Mouse (Mus musculus): ENCODE results near the gene Olfr70.

The Olfr70 gene

GRCm38 (mm10) chr4:43711821-43712220, 11.2 kb upstream of the Olfr70 start:
- peak; percentile 88 for DNase-seq (ENCODE audit: extremely low spot score, low spot score)

DNA sequence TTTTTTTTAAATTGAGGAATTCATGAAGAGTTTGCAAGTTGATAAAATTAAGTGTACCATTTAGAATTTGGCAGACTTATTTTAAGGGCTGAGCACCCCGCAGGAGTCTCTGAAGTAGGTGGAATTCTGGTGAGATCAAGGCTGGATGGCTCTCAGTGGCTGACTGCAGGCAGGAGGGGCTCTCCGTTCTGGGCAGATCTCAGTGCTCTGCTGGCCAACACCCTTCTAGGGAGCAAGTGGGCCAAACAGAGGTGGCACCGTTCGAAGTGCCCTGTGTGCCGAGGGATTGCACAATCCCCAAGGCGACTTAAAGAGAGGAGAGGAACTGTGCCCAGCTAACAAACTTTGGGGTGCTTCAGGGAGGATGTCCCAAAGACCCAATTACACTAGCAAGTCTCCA, 9.3 kb upstream of the Olfr70 start, which contains the start of gene Olfr71:
Gene Olfr71 (minus strand): TSS at position 387 of the 400 bp plus-strand sequence.
- no peak for DNase-seq (ENCODE audit: extremely low spot score, low spot score)

- DNase-seq (ENCODE audit: extremely low spot score, low spot score): no peak
These were observed 5.4 kb upstream of the Olfr70 start for GRCm38 (mm10) chr4:43705991-43706390.

GRCm38 (mm10) chr4:43703851-43704250, 3.2 kb upstream of the Olfr70 start:
- DNase-seq (ENCODE audit: extremely low spot score, low spot score): no peak

- no peak for DNase-seq (ENCODE audit: extremely low spot score, low spot score)
These were observed 2.8 kb upstream of the Olfr70 start for GRCm38 (mm10) chr4:43703439-43703838.

DNA sequence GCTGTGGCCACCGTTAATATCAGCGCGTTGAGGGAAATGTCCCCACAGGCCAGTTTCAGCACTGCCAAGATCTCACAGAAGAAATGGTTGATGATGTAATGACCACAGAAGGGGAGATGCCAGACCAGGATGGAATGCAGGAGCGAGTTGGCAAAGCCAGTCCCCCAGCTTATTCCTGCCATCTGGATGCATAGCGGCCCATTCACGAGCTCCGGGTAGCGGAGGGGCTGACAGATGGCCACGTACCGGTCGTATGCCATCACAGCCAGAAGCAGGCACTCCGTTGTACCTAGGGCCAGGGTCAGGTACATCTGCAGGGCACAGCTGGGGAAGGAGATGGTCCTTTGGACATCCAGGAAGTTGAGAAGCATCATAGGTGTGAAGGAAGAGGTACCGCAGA, 4.0 kb downstream of the Olfr70 start:
- no peak for DNase-seq (ENCODE audit: extremely low spot score, low spot score)

GRCm38 (mm10) chr4:43695249-43695671, 5.3 kb downstream of the Olfr70 start:
- no peak for DNase-seq (ENCODE audit: extremely low spot score, low spot score)

DNA sequence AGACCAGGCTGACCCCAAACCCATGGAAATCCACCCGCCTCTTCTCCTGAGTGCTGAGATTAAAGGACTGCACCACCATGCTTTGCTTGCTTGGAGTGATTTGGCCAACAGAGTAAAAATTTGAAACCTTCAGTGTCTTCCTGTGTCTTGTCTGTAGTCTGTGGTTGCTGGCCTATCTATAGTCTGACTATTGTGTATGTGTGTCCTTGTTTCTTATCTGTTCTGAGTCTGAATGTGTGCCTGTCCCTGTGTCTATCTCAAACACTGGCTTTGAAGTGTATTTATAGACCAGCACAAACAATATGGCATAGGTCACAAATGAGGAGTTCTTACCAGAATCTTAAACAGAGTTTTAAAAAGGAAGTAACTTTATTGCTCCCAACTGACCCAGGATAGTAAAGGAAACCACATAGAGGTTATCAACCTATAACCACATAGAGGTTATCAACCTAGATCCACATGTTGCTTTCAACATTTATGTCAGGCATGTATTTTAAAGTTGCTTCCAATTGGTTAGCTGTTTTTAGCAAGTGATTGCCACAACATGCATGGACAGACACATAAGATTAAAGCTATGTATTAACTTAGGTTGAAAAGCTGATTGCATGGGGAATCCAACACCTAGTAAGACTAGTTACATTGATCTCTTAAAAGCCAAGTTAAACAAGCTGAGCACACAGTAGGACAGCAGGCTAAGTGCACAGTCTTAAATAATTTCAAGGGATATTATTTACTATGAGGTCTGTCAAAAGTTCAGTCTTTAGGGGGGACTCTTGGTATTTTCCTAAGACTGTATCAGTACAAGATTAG, 6.0 kb downstream of the Olfr70 start:
- DNase-seq (ENCODE audit: extremely low spot score, low spot score): no peak

DNA sequence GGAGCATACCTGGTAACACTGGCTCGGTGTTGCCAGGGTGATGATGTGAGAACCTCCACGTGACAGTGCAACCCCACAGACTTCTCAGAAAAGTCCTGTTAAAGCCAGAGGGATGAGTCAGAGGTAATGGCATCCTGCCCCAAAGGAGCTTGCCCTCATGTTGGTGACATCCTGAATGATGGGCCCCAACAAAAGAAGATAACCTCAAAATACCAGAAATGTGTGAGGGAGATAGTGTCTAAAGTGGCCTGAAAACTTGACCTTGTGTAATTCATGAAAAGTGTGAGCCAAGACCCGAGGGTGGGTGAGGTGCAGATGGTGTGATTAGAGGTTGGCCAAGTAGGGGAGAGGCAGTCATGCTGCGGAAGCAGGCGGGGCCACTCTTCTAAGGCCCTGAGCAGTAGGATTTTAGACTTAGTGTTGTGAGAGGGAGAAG, 6.8 kb downstream of the Olfr70 start:
- DNase-seq (ENCODE audit: extremely low spot score, low spot score): no peak

- no peak for DNase-seq (ENCODE audit: extremely low spot score, low spot score)
These were observed 9.6 kb downstream of the Olfr70 start for GRCm38 (mm10) chr4:43691026-43691425.

- DNase-seq (ENCODE audit: extremely low spot score, low spot score): no peak
These were observed 10.6 kb downstream of the Olfr70 start for GRCm38 (mm10) chr4:43690021-43690420.

- DNase-seq (ENCODE audit: extremely low spot score, low spot score): no peak
These were observed 21.1 kb downstream of the Olfr70 start for GRCm38 (mm10) chr4:43679416-43680043.

DNA sequence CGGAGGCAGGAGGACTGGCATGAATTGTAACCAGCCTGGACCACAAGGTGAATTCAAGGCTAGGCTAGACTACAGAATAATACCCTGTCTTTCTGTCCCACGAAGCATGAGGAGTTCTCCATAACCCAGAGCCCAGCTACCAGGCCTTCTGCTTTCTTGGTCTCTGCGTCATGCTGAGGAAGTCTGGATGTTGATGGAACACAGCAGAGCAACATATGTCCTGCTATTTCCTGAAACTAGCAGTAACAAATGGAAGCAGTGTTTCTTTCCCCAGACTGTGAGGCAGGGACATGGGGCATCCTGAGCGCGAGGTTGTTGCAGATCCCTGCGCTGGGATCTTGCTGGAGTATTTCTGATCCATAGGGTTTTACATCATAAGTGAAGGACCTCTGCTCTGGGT, 22.1 kb downstream of the Olfr70 start:
- no peak for DNase-seq (ENCODE audit: extremely low spot score, low spot score)

- DNase-seq (ENCODE audit: extremely low spot score, low spot score): no peak
These were observed 25.0 kb downstream of the Olfr70 start for GRCm38 (mm10) chr4:43675608-43676007.

GRCm38 (mm10) chr4:43674974-43675373, 25.6 kb downstream of the Olfr70 start:
- no peak for DNase-seq (ENCODE audit: extremely low spot score, low spot score)

- DNase-seq (ENCODE audit: extremely low spot score, low spot score): no peak
These were observed 26.9 kb downstream of the Olfr70 start for GRCm38 (mm10) chr4:43673703-43674102.

- DNase-seq (ENCODE audit: extremely low spot score, low spot score): peak; percentile 91
These were observed 28.5 kb downstream of the Olfr70 start for GRCm38 (mm10) chr4:43672070-43672469.

GRCm38 (mm10) chr4:43669428-43669794, 31.2 kb downstream of the Olfr70 start:
- peak; percentile 89 for DNase-seq (ENCODE audit: extremely low spot score, low spot score)

DNA sequence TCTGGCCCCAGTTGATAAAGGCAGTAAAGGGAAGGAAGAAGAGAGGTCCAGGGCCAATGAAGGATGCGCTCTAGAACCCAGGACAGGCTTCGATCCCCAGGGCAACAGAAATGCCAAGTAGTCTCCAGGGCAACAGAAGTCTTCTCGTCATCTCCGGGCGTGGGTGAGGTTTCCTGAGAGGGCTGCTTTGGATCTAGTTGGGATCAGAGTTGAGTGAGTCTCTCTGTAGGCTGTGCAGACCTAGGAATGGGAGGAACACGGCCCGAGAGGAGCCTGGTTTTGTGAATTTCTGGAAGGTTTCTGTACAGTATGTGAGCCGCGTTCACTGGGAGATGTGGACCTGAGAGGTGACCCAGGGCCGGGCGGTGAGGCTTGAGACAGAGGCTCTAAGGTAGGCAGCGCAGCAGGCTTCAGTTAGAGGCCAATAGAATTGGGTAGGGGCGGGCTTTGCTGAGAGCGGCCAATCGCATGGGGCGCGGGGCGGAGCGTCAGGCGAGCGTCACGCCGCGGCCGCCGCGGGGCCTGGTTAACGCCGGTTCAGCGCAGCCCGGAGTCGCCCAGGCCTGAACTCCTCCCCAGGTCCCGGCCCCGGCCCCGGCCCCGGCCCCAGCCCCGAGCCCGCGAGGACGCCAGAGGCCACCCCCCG, 31.7 kb downstream of the Olfr70 start, which contains the start of the genes Tmem8b and Fam221b:
Gene Tmem8b (plus strand): TSS at position 190 of the 646 bp plus-strand sequence.
Gene Fam221b (minus strand): TSS at position 364 of the 646 bp plus-strand sequence.
- peak; percentile 92 for DNase-seq (ENCODE audit: extremely low spot score, low spot score)

DNA sequence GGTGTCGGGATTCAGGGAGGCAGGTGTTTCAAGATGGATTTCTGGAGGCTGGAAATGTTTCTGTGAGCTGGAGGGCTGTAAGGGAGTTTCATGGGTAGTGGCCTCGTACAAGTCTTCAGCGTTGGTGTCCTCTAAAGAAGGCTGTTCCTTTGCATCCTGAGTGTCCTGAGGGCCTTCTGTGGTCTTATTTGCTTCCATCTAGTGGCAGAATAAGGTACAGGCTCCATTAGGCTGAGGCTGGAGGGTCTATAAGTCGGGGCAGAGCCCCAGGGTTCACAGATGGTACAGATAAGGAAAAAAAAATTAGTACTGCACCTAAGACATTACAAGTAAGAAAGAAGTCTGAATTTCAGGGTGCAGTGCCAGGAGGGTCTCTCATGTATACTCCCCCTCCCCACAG, 34.2 kb downstream of the Olfr70 start:
- no peak for DNase-seq (ENCODE audit: extremely low spot score, low spot score)

GRCm38 (mm10) chr4:43657146-43657545, 43.5 kb downstream of the Olfr70 start:
- no peak for DNase-seq (ENCODE audit: extremely low spot score, low spot score)

Data from neural tube, embryonic 10.5 days (tissue).